Mouse (Mus musculus) thymus, postnatal 4 days (tissue): ENCODE measurements around the gene Rps6ka1.
"Not testable (repeated sequence)": the region's sequence is repeated elsewhere in the genome, so short reads cannot be mapped to it uniquely, and the experiment has no call there.

Experiments
- DNase-seq: peaks from one replicate; pipeline ENCODE4 v3.0.0; 2021

Rps6ka1 gene

GRCm38 (mm10) chr4:133854621-133855020 is 33.0 kb downstream of the Rps6ka1 start:
- no peak for DNase-seq

- DNase-seq, result no peak
These were observed 34.0 kb downstream of the Rps6ka1 start for GRCm38 (mm10) chr4:133853630-133854029.

- no peak for DNase-seq
These were observed 41.0 kb downstream of the Rps6ka1 start for GRCm38 (mm10) chr4:133846625-133847024.

- DNase-seq, result no peak
These were observed 42.5 kb downstream of the Rps6ka1 start for GRCm38 (mm10) chr4:133845060-133845459.

DNA sequence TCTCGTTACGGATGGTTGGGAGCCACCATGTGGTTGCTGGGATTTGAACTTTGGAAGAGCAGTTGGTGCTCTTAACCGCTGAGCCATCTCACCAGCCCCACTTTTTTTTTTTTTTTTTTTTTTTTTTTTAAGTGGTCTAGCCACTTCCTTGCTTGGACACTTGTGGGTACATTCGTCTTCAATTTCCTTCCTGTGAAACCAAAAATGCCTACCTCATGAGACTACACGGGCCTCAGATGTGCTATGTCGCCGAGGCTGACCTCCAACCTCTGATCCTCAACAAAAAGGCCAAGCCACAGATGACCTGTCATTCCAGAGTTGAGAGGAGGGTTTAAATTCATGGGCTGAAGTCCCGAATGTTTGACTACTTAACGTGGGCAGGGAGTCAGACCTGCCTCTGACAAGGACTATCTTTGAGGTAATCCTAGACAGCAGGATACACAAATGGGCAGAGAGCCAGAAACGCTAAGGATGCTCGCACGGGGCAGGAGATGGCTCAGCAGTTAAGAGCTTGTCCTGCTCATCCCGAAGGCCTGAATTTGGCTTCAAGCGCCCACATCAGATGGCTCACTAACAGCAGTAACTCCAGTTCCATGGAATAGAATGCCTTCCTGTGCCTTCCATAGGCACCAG is 43.3 kb downstream of the Rps6ka1 start:
- DNase-seq, result no peak

DNA sequence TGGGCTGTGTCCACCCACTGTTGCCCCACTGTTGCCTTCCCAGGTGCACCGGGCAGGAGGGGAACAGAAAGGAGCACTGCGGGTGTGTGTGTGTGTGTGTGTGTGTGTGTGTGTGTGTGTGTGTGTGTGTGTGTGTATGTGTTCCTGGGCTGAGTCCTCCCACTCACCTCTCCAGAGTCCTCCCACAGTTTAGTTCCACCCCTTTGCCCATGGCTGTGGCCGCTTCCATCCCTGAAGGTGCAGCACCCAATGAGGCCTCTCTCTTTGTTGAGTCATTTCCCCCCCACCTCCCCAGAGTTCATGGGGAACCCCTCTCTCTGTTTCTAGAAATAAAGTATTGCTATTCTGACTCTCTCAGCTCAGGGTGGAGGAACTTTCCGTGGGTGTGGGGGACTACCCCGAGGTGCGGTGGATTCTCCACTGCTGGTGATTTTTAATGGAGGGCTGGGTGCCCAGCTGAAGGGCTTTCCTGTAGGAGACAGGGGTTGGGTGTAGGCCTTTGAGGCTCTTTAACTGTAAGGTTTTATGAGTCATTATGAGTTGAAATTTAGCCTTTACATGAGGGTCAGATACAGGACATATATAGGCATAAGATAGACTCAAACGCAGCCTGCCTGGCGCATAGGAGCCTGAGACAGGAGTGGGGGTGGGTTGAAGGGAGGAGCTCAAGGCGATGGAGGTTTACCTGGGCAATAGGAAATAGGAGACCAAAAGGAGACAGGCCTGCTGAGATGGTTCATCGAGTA is 44.4 kb downstream of the Rps6ka1 start:
- peak; percentile 46 for DNase-seq

GRCm38 (mm10) chr4:133841756-133842483 is 45.7 kb downstream of the Rps6ka1 start:
- DNase-seq, result not testable (repeated sequence)

GRCm38 (mm10) chr4:133841035-133841434 is 46.6 kb downstream of the Rps6ka1 start:
- DNase-seq, result peak; percentile 87

GRCm38 (mm10) chr4:133840501-133840900 is 47.1 kb downstream of the Rps6ka1 start:
- DNase-seq, result peak; percentile 43

DNA sequence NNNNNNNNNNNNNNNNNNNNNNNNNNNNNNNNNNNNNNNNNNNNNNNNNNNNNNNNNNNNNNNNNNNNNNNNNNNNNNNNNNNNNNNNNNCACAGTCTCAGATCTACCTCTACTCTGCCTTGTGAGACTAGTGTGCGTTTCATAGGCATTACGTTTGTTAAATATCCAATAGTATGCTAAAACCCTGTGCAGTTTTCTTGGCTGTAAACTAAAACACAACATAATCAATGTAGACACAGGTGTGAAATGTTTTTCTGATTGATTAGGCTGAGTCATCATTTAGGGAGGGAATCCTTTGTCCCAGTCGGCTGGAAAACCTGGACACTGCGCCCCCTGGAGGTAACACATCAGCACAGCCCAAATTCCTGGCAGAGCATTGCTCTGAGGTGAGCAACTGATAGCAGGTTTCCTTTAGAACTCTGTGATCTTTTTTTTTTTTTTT is 48.2 kb downstream of the Rps6ka1 start:
- DNase-seq, result peak; percentile 72

DNA sequence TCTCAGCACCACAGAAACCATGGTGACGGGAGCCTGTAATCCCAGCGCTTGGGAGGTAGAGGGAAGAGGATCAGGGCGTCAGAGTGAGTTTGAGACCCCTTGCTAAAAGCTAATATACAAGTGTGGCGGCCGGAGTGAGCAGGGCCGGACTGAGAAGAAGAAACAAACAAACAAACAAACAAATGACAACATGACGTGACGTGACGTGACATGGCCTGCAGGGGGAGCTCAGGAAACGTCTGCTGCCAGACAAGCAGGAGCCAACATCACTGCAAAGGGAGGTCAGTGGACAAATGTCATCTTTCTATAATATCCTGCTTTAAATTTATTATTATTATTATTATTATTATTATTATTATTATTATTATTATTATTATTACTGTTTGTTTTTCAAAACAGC is 51.0 kb downstream of the Rps6ka1 start:
- DNase-seq, result peak; percentile 79

DNA sequence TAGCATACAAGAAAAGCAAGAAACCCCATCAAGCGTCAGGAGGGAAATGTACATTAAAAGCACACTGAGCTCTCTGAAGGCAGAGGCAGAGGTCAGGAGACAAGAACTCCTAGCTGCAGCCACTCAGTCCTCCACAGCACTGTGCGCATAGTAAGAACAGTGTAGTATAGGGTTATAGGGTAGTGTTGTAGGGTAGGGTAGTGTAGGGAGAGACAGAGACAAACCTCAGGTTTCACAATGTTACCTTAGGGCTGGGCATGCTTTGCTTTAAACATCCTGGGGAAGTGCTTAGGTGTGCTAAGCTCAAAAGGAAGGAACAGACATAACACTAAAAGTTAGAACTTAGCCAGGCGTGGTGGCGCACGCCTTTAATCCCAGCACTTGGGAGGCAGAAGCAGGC is 52.4 kb downstream of the Rps6ka1 start:
- no peak for DNase-seq

DNA sequence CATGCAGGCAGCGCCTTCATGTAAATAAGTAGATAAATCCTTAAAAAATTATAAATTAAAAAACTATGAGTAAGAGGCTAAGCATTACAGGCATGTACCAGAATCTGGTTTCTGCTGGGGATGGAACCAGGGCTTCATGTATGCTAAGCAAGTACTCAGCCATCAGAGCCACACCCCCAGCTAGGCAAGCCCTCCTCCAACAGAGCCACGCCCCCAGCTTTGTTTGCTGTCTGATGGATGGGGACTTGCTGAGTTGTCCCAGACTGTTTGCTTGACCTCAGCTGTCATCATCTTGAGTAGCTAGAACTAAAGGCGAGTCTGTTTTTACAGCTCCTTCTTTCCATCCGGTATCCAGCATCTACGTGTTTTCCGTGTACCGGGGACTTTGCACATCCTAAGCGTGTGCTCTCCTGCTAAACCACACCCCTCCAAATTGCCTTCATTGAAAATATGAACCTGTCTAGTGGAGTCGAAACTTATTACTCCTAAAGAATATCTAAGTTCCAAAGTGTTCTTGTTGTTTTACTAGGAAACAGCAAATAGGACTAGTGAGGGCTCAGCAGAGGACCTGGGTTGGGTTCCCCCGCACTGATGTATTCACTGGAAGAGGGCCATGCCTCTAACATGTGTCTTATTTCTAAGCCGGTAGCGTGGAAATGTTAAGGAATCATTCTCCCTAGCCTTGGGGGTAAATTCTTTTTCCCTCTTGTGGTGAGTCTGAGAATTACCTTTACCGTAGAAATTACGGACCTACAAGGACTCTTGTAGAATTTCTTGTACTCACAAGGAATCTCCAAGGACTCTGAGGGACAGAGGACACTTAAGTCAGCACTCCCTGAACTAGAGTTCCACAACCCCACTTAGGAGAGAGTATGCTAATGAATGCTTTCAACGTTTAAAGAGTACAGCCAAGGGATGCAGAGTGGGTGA is 54.4 kb downstream of the Rps6ka1 start:
- DNase-seq, result peak; percentile 65

GRCm38 (mm10) chr4:133830453-133830852 is 57.1 kb downstream of the Rps6ka1 start:
- peak; percentile 4 for DNase-seq

DNA sequence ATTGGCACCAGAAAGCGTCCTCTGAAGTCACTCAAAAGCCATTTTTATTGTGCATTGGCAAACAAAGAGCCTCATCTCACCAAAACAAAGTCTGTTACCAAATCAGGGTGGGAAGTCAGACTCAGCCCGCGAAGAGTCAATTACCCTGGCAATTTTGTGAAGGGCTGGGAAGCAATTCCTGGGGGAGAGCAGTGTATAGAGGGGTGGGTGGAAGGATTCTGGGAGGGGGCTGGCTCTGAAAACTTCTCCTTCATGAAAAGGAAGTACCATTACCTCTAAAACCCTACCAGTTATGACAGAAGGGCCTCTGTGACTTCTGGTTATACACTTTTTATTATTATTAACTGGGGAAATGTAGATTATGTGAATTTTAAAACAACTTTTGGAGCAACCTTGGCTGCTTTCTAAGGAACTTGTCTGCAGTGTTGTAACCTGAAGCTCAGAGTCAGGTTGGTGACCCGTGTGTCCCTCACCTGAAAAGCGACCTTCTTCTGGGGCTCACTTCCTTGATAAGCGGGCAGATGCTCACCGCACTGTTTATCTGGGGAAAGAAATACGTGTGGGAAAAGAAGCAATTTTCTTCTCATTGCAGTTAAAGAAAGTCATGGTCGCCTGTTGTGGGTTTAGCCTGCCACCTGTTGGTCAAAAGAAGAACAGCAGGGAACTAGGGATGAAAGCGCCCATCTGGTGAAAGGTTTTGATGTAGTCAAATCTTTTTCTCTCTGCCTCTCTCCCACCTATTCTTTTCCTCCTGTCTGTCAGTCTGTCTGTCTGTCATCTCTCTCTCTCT is 58.1 kb downstream of the Rps6ka1 start:
- DNase-seq, result peak; percentile 84

DNA sequence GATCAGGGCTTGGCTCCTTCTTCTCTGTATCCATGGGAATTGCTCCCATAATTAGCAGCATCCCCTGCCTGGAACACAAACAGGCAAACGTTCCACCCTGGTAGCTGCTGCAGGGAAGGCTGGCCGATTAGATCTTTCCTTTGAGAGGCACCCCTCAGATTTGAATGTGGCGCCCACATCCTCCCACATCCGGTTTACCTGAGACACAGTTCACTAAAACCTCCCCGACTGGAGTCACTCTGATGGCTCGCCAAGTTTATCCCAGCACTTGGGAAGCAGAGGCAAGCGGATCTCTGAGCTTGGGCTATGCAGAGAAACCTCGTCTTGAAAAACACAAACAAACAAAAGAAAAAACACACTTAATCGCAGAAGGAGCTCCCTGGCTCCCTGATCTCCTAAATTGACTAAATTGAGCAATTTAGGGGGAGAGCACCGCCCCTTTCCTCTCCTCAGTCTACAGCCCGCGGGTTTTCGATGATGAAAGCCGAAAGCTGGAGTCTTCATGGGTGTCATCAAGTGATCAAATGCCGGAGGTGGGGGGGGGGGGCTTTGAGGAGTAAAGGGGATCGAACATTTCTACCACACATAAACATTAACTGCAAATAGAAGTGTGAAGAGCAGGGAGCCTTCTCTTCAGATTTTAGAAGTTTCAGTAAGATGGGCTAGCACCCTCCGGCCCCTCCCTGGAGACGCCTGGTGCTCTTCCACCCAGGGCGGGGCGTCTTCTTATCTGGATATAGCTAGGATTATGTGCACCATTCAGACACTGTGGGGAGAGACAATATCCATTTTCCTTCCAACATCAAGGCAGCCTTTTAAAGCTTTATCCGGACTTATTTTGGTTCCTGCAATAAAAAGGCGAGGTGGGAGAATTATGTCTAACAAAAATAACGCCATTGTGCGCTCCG is 59.5 kb downstream of the Rps6ka1 start:
- peak; percentile 66 for DNase-seq

GRCm38 (mm10) chr4:133827354-133827753 is 60.2 kb downstream of the Rps6ka1 start:
- peak; percentile 18 for DNase-seq

- DNase-seq, result peak; percentile 14
These were observed 61.9 kb downstream of the Rps6ka1 start for GRCm38 (mm10) chr4:133825731-133826130.

DNA sequence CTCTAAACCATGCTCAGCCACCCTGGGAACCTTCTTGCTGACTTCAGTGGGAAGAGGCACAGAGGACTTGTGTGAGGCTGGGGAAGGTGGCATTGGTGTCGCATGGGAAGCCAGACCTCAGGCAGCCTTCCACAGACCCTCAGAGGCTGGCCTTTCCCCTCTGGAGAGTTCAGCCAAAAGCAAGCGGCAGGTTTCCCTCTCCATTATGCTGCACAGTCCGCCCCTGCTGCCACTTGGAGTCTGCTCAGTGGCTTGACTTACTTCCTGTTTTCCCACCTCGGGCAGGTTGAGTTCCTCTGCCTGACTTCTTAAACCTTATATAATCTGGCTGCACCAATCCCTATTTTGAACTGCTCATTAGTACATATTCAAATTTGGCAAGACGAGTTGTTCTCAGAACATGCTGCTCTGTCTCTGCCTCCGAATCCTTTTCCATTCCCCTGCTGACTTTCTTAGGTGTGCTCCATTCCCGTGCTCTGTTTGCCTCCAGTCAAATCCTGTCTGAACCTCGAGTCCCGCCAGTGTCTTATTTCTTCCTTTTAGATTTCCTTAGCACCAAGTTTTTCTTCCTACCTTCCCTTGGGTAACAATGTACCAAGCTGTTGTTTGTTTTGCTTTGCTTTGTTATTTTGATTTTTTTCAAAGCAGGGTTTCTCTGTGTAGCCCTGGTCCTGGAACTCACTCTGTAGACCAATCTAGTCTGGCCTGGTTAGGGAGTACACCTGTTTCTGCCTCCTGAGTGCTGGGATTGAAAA is 66.6 kb downstream of the Rps6ka1 start:
- DNase-seq, result peak; percentile 47

- peak; percentile 18 for DNase-seq
These were observed 67.4 kb downstream of the Rps6ka1 start for GRCm38 (mm10) chr4:133820166-133820565.
